Mouse (Mus musculus) embryonic facial prominence, embryonic 14.5 days (tissue): ENCODE data around the gene Hoxb9. TPM values are rescaled to one million over a fixed set of nuclear protein-coding genes. Genes with fewer than 3 reads are reported as not detected.
A peak's percentile ranks its signal among the peaks of the same experiment; 100 is the strongest.

Source experiments
- ATAC-seq: fragments of 200-750 bp; cut with Nextera tagmentation; 2 replicates; pipeline ENCODE4 v1.8.0; 2017; ENCODE audit warnings: low read depth, moderate number of reproducible peaks, moderate TSS enrichment
- DNase-seq: peaks from one replicate; pipeline ENCODE4 v3.0.0-alpha.2; 2015; ENCODE audit warnings: low spot score
- H3K27ac ChIP-seq: fragments of 300-500 bp; sonication (generic); replicated peaks from 2 replicates; pipeline ENCODE4 v1.5.1; 2014; ENCODE audit warnings: low read depth, mild to moderate bottlenecking, low read length, moderate library complexity
- H3K27me3 ChIP-seq: fragments of 300-500 bp; sonication (generic); replicated peaks from 2 replicates; pipeline ENCODE4 v1.6.1; 2014; ENCODE audit warnings: low read length; ENCODE audit not compliant: control insufficient read depth, insufficient read depth
- H3K36me3 ChIP-seq: fragments of 300-500 bp; sonication (generic); 2 replicates; pipeline ENCODE4 v1.6.1; 2014; ENCODE audit warnings: low read length, mixed read lengths; ENCODE audit not compliant: control insufficient read depth, insufficient read depth
- H3K4me1 ChIP-seq: fragments of 300-500 bp; sonication (generic); 2 replicates; pipeline ENCODE4 v1.6.1; 2014; ENCODE audit warnings: antibody characterized with exemption, low read length; ENCODE audit not compliant: control insufficient read depth, insufficient read depth
- H3K4me2 ChIP-seq: fragments of 300-500 bp; sonication (generic); 2 replicates; pipeline ENCODE4 v1.6.1; 2014; ENCODE audit warnings: low read depth, mild to moderate bottlenecking, low read length, moderate library complexity, mixed read lengths
- H3K4me3 ChIP-seq: fragments of 300-500 bp; sonication (generic); 2 replicates; pipeline ENCODE4 v1.5.1; 2014; ENCODE audit warnings: low read depth, mild to moderate bottlenecking, low read length
- H3K9ac ChIP-seq: fragments of 300-500 bp; sonication (generic); 2 replicates; pipeline ENCODE4 v1.6.1; 2014; ENCODE audit warnings: low read depth, mild to moderate bottlenecking, low read length, moderate library complexity, mixed read lengths
- H3K9me3 ChIP-seq: fragments of 300-500 bp; sonication (generic); 2 replicates; pipeline ENCODE4 v1.6.1; 2016; ENCODE audit warnings: low read length; ENCODE audit not compliant: control insufficient read depth
- WGBS: fragments of 180-500 bp; shearing (Covaris S2); extraction: QIAGEN DNeasy Blood & Tissue Kit; methylation state at CpG from one replicate; pipeline ENCODE4 v1.1.7; 2014; 5-methylcytosine and 5-hydroxymethylcytosine counted together
- polyA plus RNA-seq: library from polyadenylated mRNA; unstranded; fragments of >200 nt; fragmentation: Nextera tagmentation; extraction: Ambion mirVana; gene quantifications from 2 replicates; pipeline ENCODE4 v1.2.1, GENCODE M21; 2014

Hoxb9 gene
- polyA plus RNA-seq, 1 experiment from 2014 or later, result 0.10 TPM

GRCm38 (mm10) chr11:96316696-96317607 lies 45.7 kb downstream of the Hoxb9 start:
- H3K9ac ChIP-seq, result no peak overlapping the region
- no peak overlapping the region for H3K4me3 ChIP-seq
- H3K27me3 ChIP-seq, result peaks cover 100% of the 10 kb centered on the region
- H3K4me2 ChIP-seq, result no peak overlapping the region
- 7% methylated on average over 18 of the region's 18 CpGs for WGBS
- DNase-seq (no peak), ATAC-seq (no peak)
- H3K9me3 ChIP-seq, result no peaks in the 10 kb centered on the region
- no peaks in the 10 kb centered on the region for H3K4me1 ChIP-seq
- H3K36me3 ChIP-seq, result no peaks in the 10 kb centered on the region
- no peak overlapping the region for H3K27ac ChIP-seq

GRCm38 (mm10) chr11:96317608-96318367 lies 46.5 kb downstream of the Hoxb9 start, which contains the start of gene Hoxb4:
Hoxb4 (plus strand) TSS chr11:96318267.
- DNase-seq, result no peak
- peak within 1 kb of the TSS; percentile 29 for H3K4me3 ChIP-seq
- WGBS, result 2% methylated on average over 28 of the region's 28 CpGs
- H3K4me1 ChIP-seq, result no peaks in the 10 kb centered on the region
- peak within 1 kb of the TSS; percentile 47 for H3K4me2 ChIP-seq
- no peak for ATAC-seq
- H3K27ac ChIP-seq, result no peak within 1 kb of the TSS; the same call in 1 of the 2 replicates
- peak within 1 kb of the TSS; percentile 40; the same call in 1 of the 2 replicates for H3K9ac ChIP-seq
- H3K27me3 ChIP-seq, result peaks cover 100% of the 10 kb centered on the region
- no peaks in the 10 kb centered on the region for H3K36me3 ChIP-seq
- H3K9me3 ChIP-seq, result no peaks in the 10 kb centered on the region

- H3K9ac ChIP-seq, result peak overlapping the region; percentile 40; the same call in 1 of the 2 replicates
- H3K4me3 ChIP-seq, result peak overlapping the region; percentile 29
- no peak overlapping the region; the same call in 1 of the 2 replicates for H3K27ac ChIP-seq
- 1% methylated on average over 25 of the region's 45 CpGs for whole genome bisulfite sequencing
- H3K4me2 ChIP-seq, result peak overlapping the region; percentile 47
- H3K9me3 ChIP-seq, result no peaks in the 10 kb centered on the region
- H3K4me1 ChIP-seq, result no peaks in the 10 kb centered on the region
- peak; percentile 71; the same call in 1 of the 2 replicates for ATAC-seq
- DNase-seq, result peak; percentile 45
- peaks cover 100% of the 10 kb centered on the region for H3K27me3 ChIP-seq
- H3K36me3 ChIP-seq, result no peaks in the 10 kb centered on the region
Observed at GRCm38 (mm10) chr11:96318368-96319070, 47.3 kb downstream of the Hoxb9 start.

GRCm38 (mm10) chr11:96319071-96319902 lies 48.0 kb downstream of the Hoxb9 start:
- peak overlapping the region; percentile 40; the same call in 1 of the 2 replicates for H3K9ac ChIP-seq
- WGBS, result under 1% methylated on average over 15 of the region's 34 CpGs

GRCm38 (mm10) chr11:96319910-96320309 lies 48.7 kb downstream of the Hoxb9 start:
- Histone ChIP-seq H3K27ac (no peak overlapping the region; the same call in 1 of the 2 replicates), H3K9ac (peak overlapping the region; percentile 40; the same call in 1 of the 2 replicates), H3K36me3 (no peaks in the 10 kb centered on the region), H3K9me3 (no peaks in the 10 kb centered on the region), H3K4me2 (peak overlapping the region; percentile 47; the same call in 1 of the 2 replicates), H3K4me3 (peak overlapping the region; percentile 29), H3K27me3 (peaks cover 100% of the 10 kb centered on the region), H3K4me1 (no peaks in the 10 kb centered on the region)
- no peak for ATAC-seq
- DNase-seq, result no peak
- under 1% methylated on average over 27 of the region's 29 CpGs for WGBS

More at GRCm38 (mm10) chr11:96319071-96319902, 48.0 kb downstream of the Hoxb9 start:
- no peak for DNase-seq
- peak overlapping the region; percentile 29 for H3K4me3 ChIP-seq
- no peaks in the 10 kb centered on the region for H3K36me3 ChIP-seq
- H3K27ac ChIP-seq, result no peak overlapping the region; the same call in 1 of the 2 replicates
- peak overlapping the region; percentile 47 for H3K4me2 ChIP-seq
- H3K27me3 ChIP-seq, result peaks cover 100% of the 10 kb centered on the region
- H3K9me3 ChIP-seq, result no peaks in the 10 kb centered on the region
- ATAC-seq, result no peak; the same call in 1 of the 2 replicates
- no peaks in the 10 kb centered on the region for H3K4me1 ChIP-seq

- 4% methylated on average over 17 of the region's 17 CpGs for WGBS
- Histone ChIP-seq H3K4me2 (peak overlapping the region; percentile 47; the same call in 1 of the 2 replicates), H3K4me1 (no peaks in the 10 kb centered on the region), H3K27me3 (peaks cover 100% of the 10 kb centered on the region), H3K36me3 (no peaks in the 10 kb centered on the region), H3K9ac (no peak overlapping the region), H3K9me3 (no peaks in the 10 kb centered on the region), H3K27ac (no peak overlapping the region), H3K4me3 (peak overlapping the region; percentile 2; the same call in 1 of the 2 replicates)
- no peak for ATAC-seq
- no peak for DNase-seq
Observed at GRCm38 (mm10) chr11:96320688-96321087, 49.4 kb downstream of the Hoxb9 start.

- Histone ChIP-seq H3K4me2 (no peak overlapping the region), H3K9me3 (no peaks in the 10 kb centered on the region), H3K9ac (no peak overlapping the region), H3K27ac (no peak overlapping the region), H3K4me1 (no peaks in the 10 kb centered on the region), H3K36me3 (no peaks in the 10 kb centered on the region), H3K27me3 (peaks cover 100% of the 10 kb centered on the region), H3K4me3 (no peak overlapping the region)
- no peak for ATAC-seq
- 10% methylated on average over 5 of the region's 5 CpGs for WGBS
- no peak for DNase-seq
Observed at GRCm38 (mm10) chr11:96321846-96322245, 50.6 kb downstream of the Hoxb9 start.
